Mouse (Mus musculus): ENCODE data around the gene Cox8b. TPM values are rescaled to one million over a fixed set of nuclear protein-coding genes. Genes with fewer than 3 reads are reported as not detected.
"Not testable (repeated sequence)": the region's sequence is repeated elsewhere in the genome, so short reads cannot be mapped to it uniquely, and the experiment has no call there.

The Cox8b gene
- polyA plus RNA-seq, 1 experiment from 2014 or later = 10.0 TPM

DNA sequence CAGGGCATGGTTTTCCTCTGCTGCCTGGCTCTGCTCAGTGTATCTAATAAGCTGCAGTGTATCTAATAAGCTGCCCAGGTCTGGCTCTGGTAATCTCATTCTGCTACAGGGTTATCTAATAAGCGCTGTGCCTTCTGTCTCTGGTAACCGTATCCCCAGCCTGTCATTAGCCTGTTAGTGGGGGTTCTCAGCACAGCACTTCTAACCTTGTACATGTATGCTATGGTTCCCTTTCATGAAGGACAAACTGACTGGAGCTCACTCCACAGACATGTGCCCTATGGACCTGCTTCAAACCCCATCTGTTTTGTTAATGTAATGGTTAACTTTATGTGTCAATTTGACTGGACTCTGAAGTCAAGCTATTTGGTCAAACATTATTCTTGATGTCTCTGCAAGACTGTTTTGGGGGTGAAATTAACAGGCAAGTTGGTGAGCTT is 5.4 kb upstream of the Cox8b start:
- no peaks in the 10 kb centered on the region for H3K27me3 ChIP-seq (ENCODE audit: control insufficient read depth, insufficient read depth, low read depth, low read length)
- H3K4me2 ChIP-seq (ENCODE audit: low read depth, low read length) = no peak overlapping the region
- no peaks in the 10 kb centered on the region for H3K9me3 ChIP-seq (ENCODE audit: control insufficient read depth, low read length)
- no peak overlapping the region for H3K4me3 ChIP-seq (ENCODE audit: low read length)
- 85% methylated on average over 2 of the region's 2 CpGs for WGBS
- no peak overlapping the region for H3K9ac ChIP-seq (ENCODE audit: low read length)
- ATAC-seq (ENCODE audit: low read depth) = no peak
- no peak overlapping the region for H3K27ac ChIP-seq (ENCODE audit: low read length)
- no peaks in the 10 kb centered on the region for H3K36me3 ChIP-seq (ENCODE audit: control insufficient read depth, insufficient read depth, low read length)
- H3K4me1 ChIP-seq (replicated peaks; ENCODE audit: control insufficient read depth, insufficient read depth, low read length) = peaks cover 4% of the 10 kb centered on the region; the same call in 1 of the 2 replicates

DNA sequence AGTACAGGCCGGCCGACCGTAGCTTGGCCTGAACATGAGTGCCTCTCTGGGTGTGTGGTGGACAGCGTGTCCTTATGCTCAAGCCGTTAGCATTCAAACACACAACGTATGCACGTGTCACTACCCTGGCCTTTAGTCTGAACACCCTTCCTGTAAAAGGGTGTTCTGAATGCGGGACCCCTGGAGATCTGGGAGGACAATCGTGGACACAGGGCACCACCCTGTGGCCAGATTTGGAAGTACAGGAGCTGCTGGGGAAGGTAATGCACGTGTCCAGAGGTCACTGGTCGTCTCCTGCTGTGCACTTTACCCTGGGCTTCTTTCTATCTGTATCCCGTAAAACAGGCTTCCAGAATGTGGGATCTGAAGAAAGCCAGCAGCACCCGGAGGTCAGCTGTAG is 3.0 kb upstream of the Cox8b start:
- H3K27ac ChIP-seq (ENCODE audit: low read length) = no peak overlapping the region

DNA sequence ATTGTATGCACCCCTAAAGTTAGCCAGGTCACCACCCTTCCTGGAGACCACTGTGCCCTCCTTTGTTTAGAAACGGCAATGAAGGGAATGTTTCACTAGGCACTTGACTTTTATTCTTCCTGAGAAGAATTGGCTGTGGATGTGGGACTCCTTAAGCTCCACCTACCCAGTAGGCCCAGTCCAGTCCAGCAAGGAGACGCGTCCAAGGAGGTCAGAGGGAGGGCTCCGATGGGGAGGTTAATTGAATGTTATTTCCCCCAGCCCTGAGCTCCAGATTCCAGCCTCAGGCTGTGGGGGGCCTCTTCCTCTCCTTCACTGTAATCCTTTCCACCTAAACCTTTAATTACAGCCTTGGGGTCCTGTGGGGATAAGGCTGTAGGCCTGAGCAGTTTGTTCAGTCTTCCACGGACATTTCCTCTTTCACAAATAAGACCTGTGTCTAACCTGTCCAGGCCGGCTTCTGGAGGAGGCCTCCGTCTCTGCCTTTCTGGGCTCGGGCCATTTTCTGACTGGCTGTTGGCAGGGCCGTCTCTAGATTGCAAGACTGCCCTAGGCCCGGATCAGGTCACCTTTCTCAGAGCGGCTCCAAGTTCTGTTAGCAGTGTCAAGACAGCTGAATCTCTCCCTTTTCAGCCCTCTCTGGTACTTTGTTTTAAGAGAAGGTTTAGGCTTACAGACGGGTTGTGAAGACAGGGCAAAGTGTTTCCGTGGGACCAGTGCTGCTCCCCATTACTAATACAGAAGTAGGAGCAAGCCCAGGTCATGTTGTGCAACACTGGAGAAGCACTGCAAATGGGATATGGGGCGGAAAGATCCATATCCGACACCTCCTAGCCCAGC is 2.0 kb upstream of the Cox8b start:
- H3K27ac ChIP-seq (ENCODE audit: low read length) = no peak overlapping the region
- H3K4me1 ChIP-seq (replicated peaks; ENCODE audit: control insufficient read depth, insufficient read depth, low read length) = no peaks in the 10 kb centered on the region

More for the DNA sequence above, 3.0 kb upstream of the Cox8b start:
- Histone ChIP-seq H3K9me3 (ENCODE audit: control insufficient read depth, low read length) (no peaks in the 10 kb centered on the region), H3K4me3 (ENCODE audit: low read length) (no peak overlapping the region), H3K4me2 (ENCODE audit: low read depth, low read length) (no peak overlapping the region), H3K4me1 (replicated peaks; ENCODE audit: control insufficient read depth, insufficient read depth, low read length) (no peaks in the 10 kb centered on the region), H3K9ac (ENCODE audit: low read length) (no peak overlapping the region), H3K36me3 (ENCODE audit: control insufficient read depth, insufficient read depth, low read length) (peaks cover 3% of the 10 kb centered on the region; the same call in 1 of the 2 replicates), H3K27me3 (ENCODE audit: control insufficient read depth, insufficient read depth, low read depth, low read length) (no peaks in the 10 kb centered on the region)
- ATAC-seq (ENCODE audit: low read depth) = peak; percentile 51
- 21% methylated on average over 13 of the region's 13 CpGs for WGBS

DNA sequence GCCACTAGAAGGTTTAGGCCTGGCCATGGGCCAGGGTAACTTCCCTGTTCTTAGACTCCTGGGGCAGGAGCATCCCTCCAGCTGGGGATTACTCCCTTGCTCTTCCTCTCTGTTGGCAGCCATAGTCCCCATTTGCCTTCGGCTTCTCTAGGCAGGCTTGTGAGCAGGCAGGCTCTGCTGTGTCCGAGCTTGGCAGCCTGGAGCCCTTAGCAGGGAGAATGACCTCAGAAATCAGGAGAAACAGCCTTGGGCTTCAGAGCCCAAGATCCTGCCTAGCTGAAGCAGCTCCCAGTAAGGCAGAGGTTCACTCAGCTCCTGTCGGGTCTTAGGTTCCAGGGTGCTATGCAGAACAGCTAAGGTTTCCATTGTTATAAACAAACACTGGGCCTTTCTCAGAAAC is 1.1 kb downstream of the Cox8b start:
- Histone ChIP-seq H3K4me1 (replicated peaks; ENCODE audit: control insufficient read depth, insufficient read depth, low read length) (no peaks in the 10 kb centered on the region), H3K36me3 (ENCODE audit: control insufficient read depth, insufficient read depth, low read length) (peaks cover 19% of the 10 kb centered on the region), H3K27me3 (ENCODE audit: control insufficient read depth, insufficient read depth, low read depth, low read length) (no peaks in the 10 kb centered on the region), H3K9me3 (ENCODE audit: control insufficient read depth, low read length) (no peaks in the 10 kb centered on the region), H3K9ac (ENCODE audit: low read length) (no peak overlapping the region), H3K4me2 (ENCODE audit: low read depth, low read length) (no peak overlapping the region), H3K4me3 (ENCODE audit: low read length) (no peak overlapping the region), H3K27ac (ENCODE audit: low read length) (no peak overlapping the region)
- ATAC-seq (ENCODE audit: low read depth) = no peak
- 81% methylated on average over 3 of the region's 3 CpGs for WGBS

More for the DNA sequence above, 2.0 kb upstream of the Cox8b start:
- no peak overlapping the region for H3K4me3 ChIP-seq (ENCODE audit: low read length)
- H3K9ac ChIP-seq (ENCODE audit: low read length) = no peak overlapping the region
- H3K36me3 ChIP-seq (ENCODE audit: control insufficient read depth, insufficient read depth, low read length) = peaks cover 9% of the 10 kb centered on the region
- no peaks in the 10 kb centered on the region for H3K27me3 ChIP-seq (ENCODE audit: control insufficient read depth, insufficient read depth, low read depth, low read length)
- no peaks in the 10 kb centered on the region for H3K9me3 ChIP-seq (ENCODE audit: control insufficient read depth, low read length)
- WGBS = 78% methylated on average over 15 of the region's 15 CpGs
- no peak for ATAC-seq (ENCODE audit: low read depth)
- no peak overlapping the region for H3K4me2 ChIP-seq (ENCODE audit: low read depth, low read length)

DNA sequence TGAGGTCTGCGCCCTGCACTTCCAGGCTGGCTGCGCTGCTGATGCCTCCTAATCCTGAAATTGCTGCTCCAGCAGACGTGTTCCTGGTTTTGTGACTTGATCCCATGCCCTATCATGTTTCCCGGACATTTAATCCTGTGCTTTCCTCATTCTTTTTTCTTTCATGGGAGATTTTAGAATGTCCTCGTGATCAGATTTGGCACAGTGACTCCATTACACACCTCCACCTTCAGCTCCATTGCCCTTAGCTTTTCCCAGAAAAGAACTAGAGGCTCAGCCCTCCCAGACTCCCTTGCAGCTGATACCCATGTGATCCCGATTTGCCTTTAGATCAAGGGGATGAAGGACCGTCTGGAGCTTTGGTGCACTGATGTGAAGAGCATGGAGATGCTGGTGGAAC is 2.4 kb downstream of the Cox8b start:
- Histone ChIP-seq H3K9ac (ENCODE audit: low read length) (no peak overlapping the region), H3K4me1 (replicated peaks; ENCODE audit: control insufficient read depth, insufficient read depth, low read length) (no peaks in the 10 kb centered on the region), H3K36me3 (ENCODE audit: control insufficient read depth, insufficient read depth, low read length) (peaks cover 24% of the 10 kb centered on the region), H3K4me2 (ENCODE audit: low read depth, low read length) (no peak overlapping the region), H3K4me3 (ENCODE audit: low read length) (no peak overlapping the region), H3K27ac (ENCODE audit: low read length) (no peak overlapping the region), H3K27me3 (ENCODE audit: control insufficient read depth, insufficient read depth, low read depth, low read length) (no peaks in the 10 kb centered on the region), H3K9me3 (ENCODE audit: control insufficient read depth, low read length) (no peaks in the 10 kb centered on the region)
- 87% methylated on average over 7 of the region's 7 CpGs for WGBS
- no peak for ATAC-seq (ENCODE audit: low read depth)

DNA sequence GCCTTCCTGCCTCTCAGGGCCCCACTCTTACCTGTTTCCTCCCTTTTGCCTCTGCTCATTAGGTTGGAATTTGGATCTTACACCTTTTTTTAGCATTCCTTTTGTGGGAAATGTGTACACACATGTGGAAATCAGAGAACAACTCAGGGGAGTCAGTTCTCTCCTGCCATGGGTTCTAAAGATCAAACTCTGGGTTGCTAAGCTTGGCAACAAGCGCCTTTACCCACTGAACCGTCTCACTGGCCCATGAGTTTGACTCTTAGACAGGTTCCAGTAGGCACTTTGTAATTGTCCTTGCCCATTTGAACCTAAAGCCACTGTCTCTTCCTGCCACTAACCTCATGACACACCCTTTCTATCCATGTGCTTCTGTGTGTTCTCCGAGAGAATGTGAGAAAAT is 5.6 kb downstream of the Cox8b start:
- no peak for ATAC-seq (ENCODE audit: low read depth)
- no peak overlapping the region for H3K27ac ChIP-seq (ENCODE audit: low read length)
- H3K27me3 ChIP-seq (ENCODE audit: control insufficient read depth, insufficient read depth, low read depth, low read length) = no peaks in the 10 kb centered on the region
- H3K9ac ChIP-seq (ENCODE audit: low read length) = no peak overlapping the region
- WGBS = 93% methylated on average over 3 of the region's 3 CpGs
- no peaks in the 10 kb centered on the region for H3K9me3 ChIP-seq (ENCODE audit: control insufficient read depth, low read length)
- H3K4me2 ChIP-seq (ENCODE audit: low read depth, low read length) = no peak overlapping the region
- H3K4me3 ChIP-seq (ENCODE audit: low read length) = no peak overlapping the region
- H3K4me1 ChIP-seq (replicated peaks; ENCODE audit: control insufficient read depth, insufficient read depth, low read length) = no peaks in the 10 kb centered on the region
- peaks cover 32% of the 10 kb centered on the region for H3K36me3 ChIP-seq (ENCODE audit: control insufficient read depth, insufficient read depth, low read length)

DNA sequence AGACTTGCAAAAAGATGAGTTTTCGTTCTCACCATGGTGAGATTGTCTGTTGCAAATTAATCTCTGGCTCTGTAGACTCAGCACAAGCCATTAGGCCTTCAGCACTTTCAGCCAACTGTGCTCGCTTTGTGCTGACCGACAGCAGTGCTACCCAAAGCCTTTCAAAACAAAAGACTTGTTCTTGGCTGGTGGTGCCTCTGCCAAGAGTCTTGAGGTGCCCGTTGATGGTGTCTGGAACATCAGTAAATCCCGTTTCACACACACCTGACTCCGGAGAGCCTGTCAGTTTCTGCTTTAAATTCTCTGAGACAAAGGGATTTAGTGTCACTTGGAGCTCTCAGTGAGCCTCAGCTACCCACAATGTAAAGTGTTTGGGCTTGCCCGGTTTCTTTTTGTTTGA is 6.2 kb downstream of the Cox8b start:
- Histone ChIP-seq H3K36me3 (ENCODE audit: control insufficient read depth, insufficient read depth, low read length) (peaks cover 38% of the 10 kb centered on the region), H3K27ac (ENCODE audit: low read length) (no peak overlapping the region), H3K4me1 (replicated peaks; ENCODE audit: control insufficient read depth, insufficient read depth, low read length) (no peaks in the 10 kb centered on the region), H3K4me2 (ENCODE audit: low read depth, low read length) (no peak overlapping the region), H3K4me3 (ENCODE audit: low read length) (no peak overlapping the region), H3K9me3 (ENCODE audit: control insufficient read depth, low read length) (no peaks in the 10 kb centered on the region), H3K9ac (ENCODE audit: low read length) (no peak overlapping the region), H3K27me3 (ENCODE audit: control insufficient read depth, insufficient read depth, low read depth, low read length) (no peaks in the 10 kb centered on the region)
- no peak for ATAC-seq (ENCODE audit: low read depth)
- WGBS = 88% methylated on average over 7 of the region's 7 CpGs

DNA sequence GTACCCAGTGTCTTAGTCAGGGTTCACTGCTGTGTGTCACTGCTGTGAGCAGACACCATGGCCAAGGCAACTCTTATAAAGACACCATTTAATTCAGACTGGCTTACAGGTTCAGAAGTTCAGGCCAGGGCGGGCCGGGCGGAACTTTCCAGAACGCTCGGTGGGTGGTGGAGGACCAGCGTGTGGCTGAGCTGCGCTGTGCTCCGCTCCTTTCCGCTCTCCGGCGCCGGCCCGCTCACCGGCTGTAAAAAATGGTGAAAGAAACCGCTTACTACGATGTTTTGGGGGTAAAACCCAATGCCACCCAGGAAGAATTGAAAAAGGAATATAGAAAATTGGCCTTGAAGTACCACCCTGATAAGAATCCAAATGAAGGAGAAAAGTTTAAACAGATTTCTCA is 9.6 kb downstream of the Cox8b start:
- H3K9me3 ChIP-seq (ENCODE audit: control insufficient read depth, low read length); ATAC-seq (ENCODE audit: low read depth); H3K9ac ChIP-seq (ENCODE audit: low read length); H3K4me2 ChIP-seq (ENCODE audit: low read depth, low read length); H3K27ac ChIP-seq (ENCODE audit: low read length); H3K27me3 ChIP-seq (ENCODE audit: control insufficient read depth, insufficient read depth, low read depth, low read length); H3K4me1 ChIP-seq (replicated peaks; ENCODE audit: control insufficient read depth, insufficient read depth, low read length); H3K4me3 ChIP-seq (ENCODE audit: low read length): not testable (repeated sequence)
- peaks cover 46% of the 10 kb centered on the region for H3K36me3 ChIP-seq (ENCODE audit: control insufficient read depth, insufficient read depth, low read length)
- WGBS = 93% methylated on average over 16 of the region's 16 CpGs

DNA sequence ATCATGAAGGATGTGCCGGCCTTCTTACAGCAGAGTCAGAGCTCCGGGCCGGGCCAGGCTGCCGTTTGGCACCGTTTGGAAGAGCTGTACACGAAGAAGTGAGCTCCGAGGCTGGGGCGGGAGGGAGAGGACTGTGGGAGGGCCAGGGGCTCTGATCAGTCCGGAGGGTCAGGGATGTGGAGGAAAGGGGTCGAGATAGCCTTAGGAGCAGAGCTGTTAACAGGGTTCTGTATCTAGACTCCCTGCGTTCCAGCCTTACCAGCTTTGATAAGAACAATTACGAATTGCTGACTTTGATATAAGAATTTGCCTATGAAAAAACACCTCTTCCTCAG is 17.8 kb downstream of the Cox8b start:
- peaks cover 8% of the 10 kb centered on the region for H3K4me1 ChIP-seq (replicated peaks; ENCODE audit: control insufficient read depth, insufficient read depth, low read length)
- no peak overlapping the region for H3K27ac ChIP-seq (ENCODE audit: low read length)
- no peaks in the 10 kb centered on the region for H3K27me3 ChIP-seq (ENCODE audit: control insufficient read depth, insufficient read depth, low read depth, low read length)
- under 1% methylated on average over 12 of the region's 12 CpGs for WGBS
- peak; percentile 27; the same call in 1 of the 2 replicates for ATAC-seq (ENCODE audit: low read depth)
- H3K4me3 ChIP-seq (ENCODE audit: low read length) = peak overlapping the region; percentile 98
- H3K36me3 ChIP-seq (ENCODE audit: control insufficient read depth, insufficient read depth, low read length) = peaks cover 8% of the 10 kb centered on the region; the same call in 1 of the 2 replicates
- no peaks in the 10 kb centered on the region for H3K9me3 ChIP-seq (ENCODE audit: control insufficient read depth, low read length)
- peak overlapping the region; percentile 82 for H3K9ac ChIP-seq (ENCODE audit: low read length)
- H3K4me2 ChIP-seq (ENCODE audit: low read depth, low read length) = peak overlapping the region; percentile 85

All from lung, embryonic 16.5 days (tissue).